Mouse (Mus musculus) bone marrow macrophage, adult 2 months (primary cell): ENCODE measurements around the gene Tmem109. TPM values are rescaled to one million over a fixed set of nuclear protein-coding genes. Genes with fewer than 3 reads are reported as not detected.

Experiments
- H3K27ac ChIP-seq: 2 replicates; pipeline ENCODE4 v1.5.1; 2012; ENCODE audit warnings: low read depth, low read length; ENCODE audit not compliant: insufficient read depth
- H3K4me1 ChIP-seq: 2 replicates; pipeline ENCODE4 v1.6.1; 2012; ENCODE audit warnings: low read length; ENCODE audit not compliant: control insufficient read depth, insufficient read depth
- H3K4me3 ChIP-seq: 2 replicates; pipeline ENCODE4 v1.5.1; 2012; ENCODE audit warnings: mild to moderate bottlenecking, low read length, moderate library complexity; ENCODE audit not compliant: insufficient read depth
- CTCF ChIP-seq: IDR thresholded peaks from 2 replicates; pipeline ENCODE4 v1.5.1; 2012; ENCODE audit warnings: low read depth, mild to moderate bottlenecking, low read length, moderate library complexity
- POLR2A ChIP-seq: IDR thresholded peaks from 2 replicates; pipeline ENCODE4 v1.6.1; 2012; ENCODE audit warnings: mild to moderate bottlenecking, low read depth, low read length, borderline replicate concordance
- polyA plus RNA-seq: library from polyadenylated mRNA; stranded (reverse); fragments of >200 nt; gene quantifications from 2 replicates; pipeline ENCODE4 v1.2.4, GENCODE M21; 2012; ENCODE audit not compliant: missing spikeins, insufficient read depth, insufficient read length

Gene Tmem109
- polyA plus RNA-seq, 1 experiment: 80.6 TPM

DNA sequence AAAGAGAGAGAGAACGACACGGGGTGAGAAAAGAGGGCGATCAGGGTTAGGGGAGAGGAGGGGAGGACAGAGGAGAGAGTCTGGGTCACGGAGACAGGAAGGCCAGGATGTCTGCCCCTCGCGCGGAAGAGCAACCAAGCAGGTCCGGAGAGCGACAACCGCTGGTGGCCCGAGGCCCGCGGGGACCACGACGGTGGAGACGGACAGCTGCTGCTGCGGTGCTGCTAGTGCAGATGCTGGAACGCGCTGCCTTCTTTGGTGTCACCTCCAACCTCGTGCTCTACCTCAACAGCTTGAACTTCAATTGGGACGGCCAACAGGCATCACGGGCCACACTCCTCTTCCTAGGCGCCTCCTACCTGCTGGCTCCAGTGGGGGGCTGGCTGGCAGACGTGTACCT lies 38.9 kb downstream of the Tmem109 start:
- TF ChIP-seq CTCF (no peak), POLR2A (no peak)

DNA sequence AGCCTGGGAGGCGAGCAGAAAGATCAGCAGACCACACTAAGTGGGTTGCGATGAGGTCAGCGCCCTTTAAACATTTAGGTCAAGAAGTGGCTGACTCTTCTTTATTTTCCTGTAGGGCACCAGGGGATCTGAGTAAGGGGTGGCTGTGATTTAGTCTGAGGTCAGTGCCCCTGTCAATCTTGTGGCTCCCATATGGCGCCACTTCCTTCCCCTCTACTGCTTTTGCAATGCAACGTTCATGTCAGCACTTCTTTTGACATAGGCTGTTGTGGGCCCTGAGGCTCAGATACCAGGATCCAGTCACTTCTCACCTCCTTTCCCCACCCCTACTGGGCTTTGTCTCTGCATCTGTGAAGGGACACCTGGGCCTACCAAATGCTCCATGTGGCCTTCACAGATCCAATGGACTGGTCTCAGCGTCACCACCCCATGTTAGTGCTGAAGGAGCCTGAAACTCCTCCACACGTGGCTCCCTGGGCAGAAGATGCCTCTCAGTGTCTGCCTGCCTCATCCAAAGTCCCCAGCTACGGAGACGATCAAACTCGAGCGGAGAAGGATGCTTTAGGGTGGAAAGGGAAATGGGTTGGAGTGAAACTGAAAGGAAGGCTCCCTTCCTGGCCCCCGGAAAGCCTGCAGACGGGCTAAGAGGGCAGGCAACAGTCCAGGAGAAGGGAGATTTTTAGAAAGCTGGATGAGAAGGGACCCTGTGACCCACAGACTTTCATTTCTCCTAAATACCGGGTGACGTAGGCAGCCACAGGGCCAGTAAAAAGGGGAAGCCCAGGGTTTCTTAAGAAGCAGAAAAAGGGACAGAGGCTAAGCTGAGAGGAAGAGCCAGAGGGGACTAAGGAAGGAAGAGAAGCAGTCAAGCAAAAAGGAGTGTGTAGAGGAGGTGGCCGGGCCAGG lies 39.8 kb downstream of the Tmem109 start:
- Histone ChIP-seq H3K4me1 (peaks cover 43% of the 10 kb centered on the region), H3K4me3 (peak overlapping the region; percentile 62), H3K27ac (peak overlapping the region; percentile 98)
- TF ChIP-seq CTCF (no peak), POLR2A (no peak)

More for the DNA sequence above, 38.9 kb downstream of the Tmem109 start:
- Histone ChIP-seq H3K27ac (peak overlapping the region; percentile 78), H3K4me1 (peaks cover 43% of the 10 kb centered on the region), H3K4me3 (peak overlapping the region; percentile 61)

DNA sequence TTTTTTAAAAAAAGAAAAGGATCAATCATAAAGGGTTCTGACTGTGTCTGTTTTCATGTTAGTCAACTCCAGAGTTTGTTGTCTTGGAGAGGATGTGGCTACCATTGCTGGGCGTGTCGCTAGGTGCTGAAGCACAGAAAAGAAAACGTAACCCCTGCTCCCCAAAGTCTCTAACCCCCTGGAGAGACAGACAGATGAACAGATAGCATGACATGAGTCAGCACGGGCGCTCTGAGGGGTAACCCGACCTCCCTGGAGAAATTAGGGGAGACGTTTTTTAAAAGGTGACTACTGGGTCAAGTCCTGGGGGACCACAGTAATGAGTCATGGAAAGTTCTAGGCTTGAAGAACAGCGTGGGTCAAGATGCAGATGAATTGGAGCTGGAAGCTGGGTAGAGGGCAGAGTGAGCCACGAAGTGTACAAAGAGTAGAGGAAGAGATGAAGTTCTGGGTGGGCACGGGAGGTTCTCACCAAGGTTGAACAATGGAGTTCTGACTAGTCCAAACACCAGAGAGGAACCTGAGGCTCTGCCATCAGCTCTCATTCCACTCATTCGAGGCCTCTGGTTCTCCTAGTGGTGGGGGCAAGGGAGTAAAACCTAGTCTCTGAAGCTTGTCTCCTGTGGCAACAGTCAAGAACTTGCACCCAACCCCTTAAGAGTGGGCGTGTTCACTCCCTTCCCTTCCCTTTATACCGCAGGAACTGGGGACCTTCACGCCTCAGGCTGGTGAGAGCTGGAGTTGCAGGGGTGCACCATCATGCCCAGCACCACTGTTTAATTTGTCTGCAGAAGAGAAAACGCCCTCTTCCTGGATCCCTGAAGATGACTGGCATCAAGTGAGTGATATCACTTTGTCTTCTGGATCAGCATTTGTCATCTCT lies 42.5 kb downstream of the Tmem109 start, which contains the start of gene Slc15a3:
TSS of gene Slc15a3 (plus strand) at position 718 of the 883 bp plus-strand sequence.
- no peak within 1 kb of the TSS for H3K27ac ChIP-seq
- H3K4me1 ChIP-seq: peaks cover 26% of the 10 kb centered on the region
- TF ChIP-seq CTCF: no peak
- no peak for TF ChIP-seq POLR2A
- no peak within 1 kb of the TSS for H3K4me3 ChIP-seq

DNA sequence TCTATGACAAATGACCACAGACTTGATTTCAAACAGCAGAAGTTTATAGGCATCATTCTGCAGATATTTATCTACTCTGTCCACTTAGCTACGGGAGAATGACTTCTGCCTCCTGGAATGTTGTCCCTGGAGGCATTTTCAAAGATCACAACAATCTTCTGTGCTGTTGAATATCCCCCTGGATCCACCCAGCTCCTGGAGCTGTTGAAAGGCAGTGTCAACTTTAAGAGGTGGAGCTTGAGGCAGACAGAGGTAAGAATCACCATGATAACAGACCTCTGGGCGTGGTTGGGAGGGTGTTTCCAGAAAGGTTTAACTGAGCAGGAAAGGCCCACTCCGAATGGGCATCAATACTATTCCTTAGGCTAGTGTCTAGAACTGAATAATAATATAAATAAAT lies 46.1 kb downstream of the Tmem109 start:
- no peak overlapping the region for H3K4me3 ChIP-seq
- TF ChIP-seq POLR2A: no peak
- TF ChIP-seq CTCF: no peak
- H3K4me1 ChIP-seq: peaks cover 31% of the 10 kb centered on the region
- no peak overlapping the region for H3K27ac ChIP-seq

DNA sequence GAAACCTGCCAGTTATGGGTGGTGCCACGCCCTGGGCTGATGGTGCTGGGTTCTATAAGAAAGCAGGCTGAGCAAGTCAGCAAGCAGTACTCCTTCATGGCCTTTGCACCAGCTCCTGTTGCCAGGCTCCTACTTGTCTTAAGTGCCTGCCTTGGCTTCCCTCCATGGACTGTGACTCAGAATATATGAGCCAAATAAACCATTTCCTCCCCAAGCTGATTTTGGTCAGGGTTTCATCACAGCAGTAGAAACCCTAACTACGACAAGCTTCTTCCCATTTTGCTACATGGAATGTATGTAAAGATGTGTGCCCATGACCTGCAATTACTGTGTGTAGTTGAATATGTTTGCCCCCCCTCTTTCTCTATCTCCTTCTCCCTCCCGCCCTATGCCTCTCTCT lies 48.2 kb downstream of the Tmem109 start:
- TF ChIP-seq POLR2A (no peak), CTCF (no peak)
- no peak overlapping the region for H3K27ac ChIP-seq
- no peak overlapping the region for H3K4me3 ChIP-seq
- H3K4me1 ChIP-seq: peaks cover 22% of the 10 kb centered on the region

DNA sequence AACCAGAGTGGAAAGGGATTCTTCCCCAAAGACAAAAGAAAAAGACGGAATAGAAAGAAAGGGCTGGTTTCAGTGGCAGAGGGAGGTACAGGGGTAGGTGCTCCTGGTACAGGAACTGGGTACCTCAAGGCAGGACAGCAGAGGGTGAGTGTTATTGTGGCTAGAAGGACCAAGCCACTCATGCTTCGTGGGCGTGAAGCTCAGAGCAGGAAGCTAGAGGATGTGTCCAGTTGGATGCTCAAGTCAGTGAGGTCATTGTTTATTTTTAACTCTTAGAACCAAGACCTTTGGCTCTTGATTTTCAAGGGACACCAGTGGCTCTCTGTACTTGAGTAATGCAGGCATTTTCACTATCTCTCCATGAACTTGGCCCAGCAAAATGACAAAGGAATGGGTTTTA lies 49.8 kb downstream of the Tmem109 start:
- TF ChIP-seq POLR2A (no peak), CTCF (no peak)
- Histone ChIP-seq H3K27ac (no peak overlapping the region), H3K4me3 (no peak overlapping the region), H3K4me1 (peaks cover 22% of the 10 kb centered on the region)

DNA sequence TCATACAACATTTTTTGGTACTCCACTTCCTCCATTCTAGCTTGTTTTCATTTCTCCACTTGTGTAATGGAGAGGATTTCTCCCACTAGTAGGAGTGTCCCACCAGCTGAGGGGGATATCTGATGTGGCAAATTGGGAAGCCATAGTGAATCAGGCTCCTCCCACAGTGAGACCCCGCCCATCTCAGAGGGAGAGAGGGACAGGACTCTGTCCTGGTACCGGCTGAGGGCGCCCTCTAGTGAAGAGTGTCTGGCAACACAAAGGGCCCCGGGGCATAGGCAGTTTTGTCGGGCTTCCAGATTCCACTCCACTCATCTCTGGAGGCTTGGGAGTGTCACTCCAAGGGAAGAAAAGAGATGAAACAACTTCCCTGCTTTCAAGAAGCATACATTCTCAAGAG lies 50.4 kb downstream of the Tmem109 start:
- no peak overlapping the region for H3K4me3 ChIP-seq

DNA sequence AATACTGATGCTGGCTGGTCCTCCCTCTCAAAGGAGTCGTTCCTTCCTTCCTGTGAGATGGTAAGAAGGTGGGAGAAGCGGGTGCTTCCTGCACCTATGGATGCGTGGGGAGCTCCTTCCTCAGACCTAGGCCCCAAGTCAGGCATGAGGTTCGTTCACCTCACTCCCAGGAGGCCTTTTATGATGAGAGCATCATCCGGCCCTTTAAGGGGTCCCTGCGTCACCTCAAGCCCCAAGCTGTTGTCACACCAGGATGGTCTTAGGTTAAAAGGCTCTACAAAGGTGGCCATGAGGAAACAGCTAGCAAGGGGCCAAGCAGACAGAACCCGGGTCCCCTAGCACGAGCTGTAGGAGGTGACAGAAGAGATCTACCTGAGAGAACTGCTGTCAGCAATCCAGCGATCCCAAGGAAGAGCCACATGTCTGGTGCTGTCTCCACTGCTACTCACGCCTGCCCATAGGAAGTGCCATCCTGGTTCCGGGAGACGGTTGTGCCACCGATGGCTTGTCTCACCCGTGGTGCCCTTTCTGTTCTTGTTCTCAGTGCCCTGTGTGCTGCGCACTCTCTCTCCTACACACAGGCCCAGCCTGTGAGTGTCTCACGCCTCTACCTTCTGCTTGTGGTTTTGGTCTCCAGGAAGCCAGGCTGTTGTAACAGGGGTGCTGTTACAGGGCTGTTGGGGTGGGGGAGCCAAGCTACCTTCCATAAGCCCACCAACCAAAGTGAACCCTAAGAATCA lies 52.2 kb downstream of the Tmem109 start, which contains the start of gene Cd6:
TSS of gene Cd6 (minus strand) at position 623 of the 740 bp plus-strand sequence.
- no peak within 1 kb of the TSS for H3K27ac ChIP-seq
- TF ChIP-seq POLR2A (no peak), CTCF (no peak)
- H3K4me3 ChIP-seq: no peak within 1 kb of the TSS
- H3K4me1 ChIP-seq: peaks cover 18% of the 10 kb centered on the region

More for the DNA sequence above, 50.4 kb downstream of the Tmem109 start:
- TF ChIP-seq CTCF (peak; percentile 66), POLR2A (no peak)
- Histone ChIP-seq H3K27ac (no peak overlapping the region), H3K4me1 (peaks cover 22% of the 10 kb centered on the region)

DNA sequence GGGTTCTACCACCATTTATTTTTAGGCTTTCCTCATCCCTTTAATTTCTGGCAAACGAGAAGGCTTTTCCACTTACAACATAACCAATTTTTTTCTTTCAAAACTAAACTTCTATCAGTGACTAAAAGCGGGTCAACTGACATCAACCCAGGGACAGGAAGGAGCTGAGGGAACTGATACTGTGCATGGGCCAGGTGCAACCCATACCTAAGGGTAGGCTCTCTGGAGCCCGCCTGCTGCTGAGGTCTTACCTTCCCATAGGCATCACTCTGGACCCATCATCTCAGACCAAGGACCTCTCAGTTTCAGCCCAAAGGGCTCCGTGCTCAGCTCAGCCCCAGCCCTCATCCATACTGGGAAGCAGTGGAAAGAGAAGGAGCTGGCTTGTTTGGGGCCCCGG lies 53.5 kb downstream of the Tmem109 start:
- Histone ChIP-seq H3K27ac (no peak overlapping the region), H3K4me1 (peaks cover 16% of the 10 kb centered on the region), H3K4me3 (no peak overlapping the region)
- no peak for TF ChIP-seq POLR2A
- no peak for TF ChIP-seq CTCF

DNA sequence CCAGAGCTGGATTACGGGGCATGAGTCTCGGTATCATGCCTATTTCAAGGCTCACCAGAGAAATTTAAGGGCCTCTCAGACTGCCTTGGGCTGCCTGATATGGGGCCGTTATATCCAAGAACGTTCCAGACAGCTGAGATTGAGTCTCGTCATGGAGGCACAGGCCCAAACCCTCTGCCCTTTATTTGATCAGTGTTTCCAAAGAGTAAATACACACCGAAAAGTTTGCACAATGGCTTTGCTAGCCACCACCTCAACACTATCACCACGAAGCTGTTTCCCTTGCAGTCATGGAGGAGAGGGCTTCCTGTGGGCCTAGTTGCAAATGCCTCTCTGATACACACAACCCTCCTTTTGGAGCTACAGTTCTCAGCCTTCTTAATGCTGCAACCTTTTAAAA lies 57.7 kb downstream of the Tmem109 start:
- no peak overlapping the region for H3K4me3 ChIP-seq
- H3K4me1 ChIP-seq: peaks cover 8% of the 10 kb centered on the region
- no peak overlapping the region for H3K27ac ChIP-seq
- no peak for TF ChIP-seq POLR2A
- TF ChIP-seq CTCF: no peak
